Mouse (Mus musculus) neural tube, embryonic 13.5 days (tissue): ENCODE results near the gene Gal3st2. TPM values are rescaled to one million over a fixed set of nuclear protein-coding genes. Genes with fewer than 3 reads are reported as not detected.

Experiments
- polyA plus RNA-seq: library from polyadenylated mRNA; unstranded; fragments of >200 nt; fragmentation: Nextera tagmentation; extraction: Ambion mirVana; gene quantifications from 2 replicates; pipeline ENCODE4 v1.2.1, GENCODE M21; 2015

The Gal3st2 gene
- polyA plus RNA-seq, 1 experiment from 2014 or later, result not detected

Other genes with a start within 250 kb of the Gal3st2 start
- 305 and 310 TPM in 2 replicates for gene Stk25, start 202.6 kb upstream of the Gal3st2 start, polyA plus RNA-seq
- gene Bok, start 175.6 kb upstream of the Gal3st2 start, polyA plus RNA-seq, result 58.2 and 62.0 TPM in 2 replicates
- 102 and 104 TPM in 2 replicates for gene Atg4b, start 109.8 kb upstream of the Gal3st2 start, polyA plus RNA-seq
- 38.2 and 40.7 TPM in 2 replicates for gene Thap4, start 106.4 kb upstream of the Gal3st2 start, polyA plus RNA-seq
- 155 and 158 TPM in 2 replicates for gene Dtymk, start 59.4 kb upstream of the Gal3st2 start, polyA plus RNA-seq
- gene Ing5, start 57.3 kb upstream of the Gal3st2 start, polyA plus RNA-seq, result 9.0 and 9.7 TPM in 2 replicates
- gene D2hgdh, start 36.4 kb upstream of the Gal3st2 start, polyA plus RNA-seq, result 18.4 and 18.9 TPM in 2 replicates
- not detected in 2 replicates for gene Gal3st2b, start 57.0 kb downstream of the Gal3st2 start, polyA plus RNA-seq
- gene Gal3st2c, start 129.2 kb downstream of the Gal3st2 start, polyA plus RNA-seq, result not detected in 2 replicates
- gene Neu4, start 159.1 kb downstream of the Gal3st2 start, polyA plus RNA-seq, result not detected in 2 replicates
- gene Pdcd1, start 191.2 kb downstream of the Gal3st2 start, polyA plus RNA-seq, result 0.17 TPM in 1 of 2 replicates, not detected in the other